Mouse (Mus musculus) MEL-GATA-1-ER (cell line): ENCODE measurements at regions not wholly inside any gene's neighbourhood (a gene's known extent, or its start where the extent isn't known, plus 50 kb on each side); places are given as distances from the start of the nearest gene placed in this dataset.

Experiments used
- DNase-seq: peaks from one replicate; pipeline ENCODE4 v3.0.0-alpha.2; 2012; ENCODE audit warnings: low read depth; ENCODE audit errors: extremely low read depth

DNA sequence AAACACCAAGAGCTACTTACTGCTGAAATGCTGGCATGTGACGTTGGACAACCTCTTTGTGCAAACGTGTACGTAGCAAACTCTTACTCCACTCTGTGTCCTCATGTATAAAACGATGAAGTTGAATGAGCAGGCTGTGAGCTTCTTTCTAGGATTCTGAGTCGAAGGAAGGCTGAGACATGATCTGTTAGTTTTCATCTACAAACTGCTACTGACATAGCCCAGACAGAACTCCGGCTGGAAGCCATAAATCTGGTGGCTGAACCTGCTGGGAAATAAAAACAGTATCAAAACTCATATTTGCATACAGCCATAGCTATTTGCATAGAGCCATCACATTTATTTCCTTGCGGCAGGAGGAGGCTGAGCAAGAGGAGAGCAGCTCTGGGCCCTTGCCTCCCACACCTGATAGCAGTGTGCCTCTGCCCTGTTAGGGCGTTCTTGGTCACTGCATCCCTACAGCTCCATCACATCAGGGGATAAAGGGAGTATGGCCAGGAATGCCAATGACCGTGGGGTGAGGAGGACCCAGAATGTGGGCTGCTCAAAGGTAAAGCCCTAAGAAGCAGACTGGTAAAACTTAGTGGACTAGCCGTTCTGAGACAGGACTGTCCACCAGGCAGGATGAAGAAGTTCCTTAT is 206.8 kb upstream of the Ppp2r3a start:
- DNase-seq = no peak

DNA sequence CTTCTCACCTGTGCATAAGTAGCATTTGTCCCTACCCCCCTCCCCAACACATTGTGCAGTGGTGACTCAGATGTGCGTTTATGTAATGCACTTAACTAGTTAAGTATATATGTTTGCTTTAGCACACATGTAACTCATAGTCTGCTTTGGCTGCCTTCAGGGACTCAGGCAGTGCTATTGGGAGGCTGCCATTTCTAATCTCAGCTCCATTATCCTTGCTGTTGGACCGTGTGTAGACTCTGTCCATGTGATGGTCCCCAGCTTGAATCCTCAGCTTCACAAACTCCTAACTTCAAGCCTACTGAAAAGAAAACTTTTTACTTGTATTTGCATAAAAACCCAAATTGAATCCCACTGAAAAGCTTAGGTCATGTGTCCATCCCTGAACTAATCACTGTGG is 194.7 kb upstream of the Ppp2r3a start:
- DNase-seq = no peak

DNA sequence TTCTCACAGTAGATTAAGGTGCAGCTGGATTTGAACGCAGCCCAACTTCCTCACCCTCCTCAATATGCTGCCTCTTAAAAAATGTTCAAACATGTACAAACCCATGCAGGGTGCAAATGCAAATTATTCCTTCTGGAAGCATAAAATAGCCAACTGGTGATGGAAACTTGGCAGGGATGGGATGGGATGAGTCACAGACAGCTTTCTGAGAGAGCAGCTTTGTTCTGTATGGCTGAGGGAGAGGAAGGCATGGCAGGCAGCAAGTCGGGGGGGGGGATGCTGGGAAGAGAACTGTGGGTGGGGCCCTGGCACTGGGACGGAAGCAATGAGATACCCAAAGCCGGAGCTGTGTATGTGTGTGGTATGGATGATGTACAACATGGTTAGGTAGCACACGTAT is 194.2 kb upstream of the Ppp2r3a start:
- DNase-seq = no peak

DNA sequence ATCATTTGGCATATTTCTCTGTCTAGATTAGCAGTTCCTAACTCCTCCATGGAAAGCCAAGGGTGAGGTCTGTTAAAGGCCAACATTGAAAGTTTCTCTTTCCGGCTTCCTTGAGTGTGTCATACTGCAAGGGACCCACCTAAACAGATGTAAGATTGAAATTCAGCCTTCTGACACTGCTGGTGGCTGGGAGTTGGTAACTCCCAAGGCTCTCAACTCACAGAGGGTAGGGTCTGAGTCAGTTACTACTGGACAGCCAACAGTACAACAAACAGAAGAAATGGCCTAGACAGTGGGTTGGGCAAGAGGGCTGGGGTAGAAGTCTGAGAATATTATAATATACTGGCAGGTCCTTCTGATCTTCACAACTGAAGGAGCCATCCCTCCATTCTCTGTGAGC is 193.7 kb upstream of the Ppp2r3a start:
- no peak for DNase-seq

DNA sequence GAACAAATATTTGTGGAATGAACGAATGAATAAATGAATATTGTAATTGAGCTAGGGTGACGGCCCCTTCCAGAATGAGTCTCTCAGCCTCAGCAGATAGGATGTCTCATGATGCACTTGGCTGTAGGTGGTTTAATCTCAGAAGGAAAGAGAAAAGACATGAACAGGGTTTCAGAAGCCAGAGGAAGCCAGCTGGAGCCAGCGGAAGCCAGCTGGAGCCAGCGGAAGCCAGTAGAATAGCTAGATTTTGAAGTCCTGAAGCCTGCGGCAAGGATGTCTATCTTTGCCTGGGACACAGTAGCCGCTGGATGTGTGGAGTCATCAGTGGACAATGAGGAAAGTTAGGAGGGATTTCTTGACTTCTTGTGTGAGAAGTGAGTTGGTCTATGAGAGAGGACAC is 188.3 kb upstream of the Ppp2r3a start:
- no peak for DNase-seq

DNA sequence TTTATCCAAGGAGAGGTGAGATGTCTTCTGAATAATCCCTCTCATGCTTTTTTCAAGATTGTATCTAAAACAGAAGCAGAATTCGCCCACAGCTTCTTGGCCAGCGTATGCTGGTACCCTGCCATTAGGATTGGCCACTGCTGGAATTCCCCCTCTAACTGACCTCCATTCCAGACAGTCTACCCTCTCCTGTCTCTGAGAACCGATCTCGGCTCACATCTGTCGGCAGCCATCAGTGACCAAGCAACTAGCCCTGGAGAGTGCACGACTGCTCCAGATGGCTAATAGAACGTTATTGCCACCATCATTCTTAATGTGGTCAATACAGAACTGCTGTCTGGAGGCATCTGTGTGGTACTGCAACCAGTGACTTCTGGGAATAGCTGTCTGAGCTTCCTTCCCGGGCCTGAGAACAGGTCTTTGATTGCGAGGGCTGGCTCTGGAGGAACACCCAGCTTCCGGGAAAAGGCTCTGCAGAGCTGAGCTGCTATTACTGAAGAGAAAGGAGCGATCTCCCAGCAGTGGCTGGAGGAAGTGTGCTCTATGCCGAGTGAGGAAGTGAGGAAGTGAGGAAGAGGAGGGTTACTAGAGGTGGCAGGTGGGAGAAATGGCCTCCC is 187.1 kb upstream of the Ppp2r3a start:
- no peak for DNase-seq

DNA sequence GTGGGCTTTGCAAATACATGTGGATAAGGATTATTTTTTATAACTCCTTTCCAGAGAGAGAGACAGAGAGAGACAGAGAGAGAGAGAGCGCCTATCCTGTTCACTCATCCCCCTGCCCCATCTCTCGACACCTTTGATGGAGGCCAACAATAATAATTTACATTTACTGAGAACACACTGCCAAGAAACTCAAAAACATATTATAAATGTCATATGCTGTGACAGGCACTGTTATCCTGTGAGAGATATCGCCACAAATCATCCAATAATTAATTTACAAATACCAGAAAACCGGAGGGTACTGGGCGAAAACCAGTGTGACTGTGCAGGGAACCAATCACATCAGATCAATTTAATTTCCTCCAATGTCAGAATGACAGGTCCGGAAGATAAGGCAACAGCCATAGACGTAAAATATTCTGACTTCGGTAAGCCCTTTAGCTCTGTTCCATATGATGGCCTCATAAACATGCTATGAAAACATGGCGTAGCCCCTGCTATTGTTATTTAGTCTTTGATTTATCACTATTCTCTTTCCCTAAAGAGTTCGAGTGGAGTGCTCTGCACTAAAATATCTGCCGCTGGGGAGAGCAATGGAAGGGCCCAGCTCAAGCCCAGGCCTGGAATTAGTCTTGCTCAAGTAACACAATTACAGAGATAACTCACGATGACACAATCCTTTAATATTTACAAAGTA is 173.5 kb upstream of the Ppp2r3a start:
- no peak for DNase-seq

DNA sequence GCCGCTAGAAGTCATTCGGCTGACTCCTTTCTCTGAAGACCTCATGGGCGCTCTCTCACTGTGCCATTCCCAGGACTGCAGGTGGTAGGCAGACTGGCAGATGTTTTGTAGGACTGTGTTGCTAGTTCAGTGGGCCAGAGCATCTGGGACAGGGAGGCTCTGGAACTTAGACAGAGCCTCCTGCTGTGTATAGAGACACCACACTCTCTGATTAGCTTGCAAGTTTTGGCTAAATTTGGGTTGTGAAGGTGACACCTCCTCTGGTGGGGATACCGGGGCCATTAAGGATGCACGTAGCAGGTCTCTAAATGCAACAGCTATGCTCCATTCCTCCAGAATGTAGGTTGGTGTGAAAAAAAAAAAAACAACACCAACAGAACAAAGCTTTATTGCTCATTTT is 171.4 kb upstream of the Ppp2r3a start:
- no peak for DNase-seq

DNA sequence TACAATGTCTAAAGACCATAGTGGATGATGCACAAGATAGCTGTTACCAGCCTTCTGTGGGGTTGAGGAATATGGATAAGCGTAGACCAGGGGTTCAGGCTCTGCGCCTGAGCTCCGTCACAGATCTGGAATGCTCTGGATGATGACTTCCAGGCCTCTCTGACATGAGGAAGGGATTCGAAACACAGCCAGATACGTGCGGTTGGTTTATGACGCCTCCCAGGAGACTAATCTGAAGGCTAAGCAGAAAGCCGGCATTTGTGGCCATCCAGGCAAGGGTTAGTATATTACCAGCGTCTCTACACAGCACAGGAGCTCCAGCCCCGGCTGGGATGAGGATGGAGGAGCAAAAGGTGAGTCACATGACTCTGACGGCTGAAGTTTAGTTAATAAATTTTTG is 170.4 kb upstream of the Ppp2r3a start:
- no peak for DNase-seq

DNA sequence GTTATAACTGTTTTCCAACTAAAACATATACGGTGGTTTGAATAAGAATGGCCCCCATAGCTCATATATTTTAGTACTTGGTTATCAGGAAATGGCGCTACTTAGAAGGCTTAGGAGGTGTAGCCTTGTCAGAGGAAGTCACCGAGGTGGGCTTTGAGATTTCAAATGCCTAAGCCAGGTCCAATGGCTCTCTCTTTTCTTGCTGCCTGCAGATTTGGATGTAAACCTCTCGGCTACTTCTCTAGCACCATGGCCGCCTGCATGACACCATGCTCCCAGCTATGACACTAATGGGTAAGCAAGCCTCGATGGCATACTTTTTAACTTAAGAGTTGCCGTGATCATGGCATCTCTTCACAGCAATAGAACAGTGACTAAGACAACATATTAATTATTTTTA is 169.5 kb upstream of the Ppp2r3a start:
- DNase-seq = no peak

DNA sequence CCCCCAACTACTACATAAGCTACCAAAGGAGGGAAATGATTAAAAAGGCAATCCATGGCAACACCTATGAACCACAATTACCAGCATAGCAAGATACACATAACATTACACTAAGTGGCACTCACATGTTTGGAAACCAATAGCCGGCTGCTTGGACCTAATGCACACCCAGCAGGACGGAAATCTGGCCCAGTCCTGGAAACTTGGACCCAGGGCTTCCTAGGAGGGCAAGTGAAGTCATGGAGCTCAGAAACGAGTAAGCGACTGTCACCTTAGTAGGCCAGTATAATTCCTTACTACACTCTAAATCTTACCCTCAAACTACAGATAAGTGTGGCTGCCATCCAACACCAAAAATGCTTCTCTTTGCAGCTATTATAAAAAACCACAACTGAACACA is 168.6 kb upstream of the Ppp2r3a start:
- DNase-seq = no peak

DNA sequence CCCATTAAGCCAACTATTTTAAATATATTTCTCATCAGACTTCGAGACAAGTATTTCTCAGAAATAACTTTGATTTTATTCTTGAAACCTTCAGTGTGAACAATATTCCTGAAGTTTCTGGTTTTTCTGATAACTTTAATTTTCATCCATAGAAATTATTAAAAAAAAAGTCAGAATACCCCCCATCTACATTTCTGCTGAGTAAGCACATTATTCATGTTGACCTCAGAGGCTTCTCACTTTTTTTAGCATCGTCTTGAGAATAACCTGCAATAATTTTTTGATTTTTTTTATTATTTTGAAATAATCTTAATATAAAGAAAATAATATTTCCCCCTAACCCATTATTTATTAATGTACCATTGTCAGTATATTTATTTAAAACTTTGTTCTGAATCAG is 166.1 kb upstream of the Ppp2r3a start:
- no peak for DNase-seq

DNA sequence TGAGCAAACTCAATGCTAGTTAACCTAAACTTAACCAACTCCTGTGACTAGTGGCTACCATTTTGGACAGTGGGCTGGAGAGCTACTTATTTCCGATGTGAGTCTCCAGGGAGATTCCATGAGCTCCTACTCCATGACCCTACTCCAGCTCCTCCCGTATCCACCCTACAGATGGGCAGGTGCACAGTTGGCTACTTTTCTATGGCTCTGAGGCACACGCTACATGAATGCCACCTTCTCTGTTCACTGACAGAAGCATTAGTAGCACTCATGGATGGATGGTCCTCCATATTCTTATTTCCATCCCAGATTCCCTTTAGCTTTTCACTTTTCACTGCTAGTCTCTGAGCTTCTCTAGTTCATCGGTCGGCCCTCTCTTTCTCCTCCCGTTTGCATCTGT is 164.7 kb upstream of the Ppp2r3a start:
- no peak for DNase-seq

DNA sequence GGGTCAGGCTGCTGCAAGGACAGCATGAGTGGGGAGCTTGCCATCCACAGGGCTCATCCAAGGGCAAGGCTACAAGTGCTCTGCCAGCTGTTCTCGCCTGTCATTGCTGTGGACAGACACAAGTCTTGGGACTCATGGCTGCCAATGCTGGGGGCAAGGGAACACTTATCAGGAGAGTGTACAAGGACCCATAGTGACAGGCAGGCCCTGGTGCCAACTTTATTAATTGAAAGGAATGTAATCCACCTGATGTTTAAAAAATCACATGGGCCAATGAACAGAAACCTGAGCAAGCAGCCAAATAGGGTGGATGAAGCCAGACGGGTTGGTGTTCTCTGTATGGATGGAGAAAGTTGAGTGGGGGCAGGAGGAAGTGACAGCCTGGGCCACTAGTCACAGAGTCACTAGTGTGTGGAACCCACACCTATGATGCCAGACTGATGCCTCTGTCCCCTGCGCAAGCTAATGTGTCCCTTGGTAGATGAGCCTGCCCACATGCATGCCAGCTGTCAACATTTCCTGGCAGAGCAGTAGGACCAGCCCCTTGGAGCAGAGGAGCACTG is 161.6 kb upstream of the Ppp2r3a start:
- no peak for DNase-seq

DNA sequence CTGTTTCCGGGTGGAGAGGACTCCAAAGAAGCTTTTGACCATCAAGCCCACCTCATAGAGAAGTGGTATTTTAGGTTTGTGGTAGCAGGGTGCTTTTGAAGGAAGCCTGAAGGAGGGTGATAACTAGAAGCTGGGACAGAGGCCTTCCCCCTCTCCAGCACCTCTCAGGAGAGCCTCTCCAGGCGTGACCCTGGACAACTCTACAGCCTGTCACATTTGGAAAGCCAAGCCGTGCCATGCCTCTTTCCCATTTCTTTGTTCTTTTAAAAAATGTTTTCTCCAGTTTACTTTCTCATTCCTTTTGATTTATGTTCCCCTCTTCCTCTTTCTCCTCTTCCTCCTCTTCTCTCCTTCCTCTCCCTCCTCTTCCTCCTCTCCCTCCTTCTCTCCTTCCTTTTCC is 160.4 kb upstream of the Ppp2r3a start:
- DNase-seq = no peak

DNA sequence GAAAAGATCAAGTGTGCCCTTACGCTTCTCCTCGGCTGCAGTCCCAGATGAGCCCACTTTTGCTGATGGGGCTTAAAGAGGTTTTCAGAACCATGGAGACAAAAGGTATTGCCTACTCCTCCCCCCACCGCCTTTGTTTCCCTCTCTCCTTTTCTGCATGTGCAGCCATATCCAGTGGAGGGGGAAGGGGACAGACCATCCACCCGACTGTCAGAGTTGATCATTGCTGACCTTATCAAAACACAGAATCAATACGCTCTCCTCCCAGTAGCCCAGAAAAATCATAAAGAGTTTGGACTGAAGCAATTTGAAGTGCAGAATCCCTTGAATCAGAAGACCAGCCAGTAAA is 159.9 kb upstream of the Ppp2r3a start:
- DNase-seq = no peak

DNA sequence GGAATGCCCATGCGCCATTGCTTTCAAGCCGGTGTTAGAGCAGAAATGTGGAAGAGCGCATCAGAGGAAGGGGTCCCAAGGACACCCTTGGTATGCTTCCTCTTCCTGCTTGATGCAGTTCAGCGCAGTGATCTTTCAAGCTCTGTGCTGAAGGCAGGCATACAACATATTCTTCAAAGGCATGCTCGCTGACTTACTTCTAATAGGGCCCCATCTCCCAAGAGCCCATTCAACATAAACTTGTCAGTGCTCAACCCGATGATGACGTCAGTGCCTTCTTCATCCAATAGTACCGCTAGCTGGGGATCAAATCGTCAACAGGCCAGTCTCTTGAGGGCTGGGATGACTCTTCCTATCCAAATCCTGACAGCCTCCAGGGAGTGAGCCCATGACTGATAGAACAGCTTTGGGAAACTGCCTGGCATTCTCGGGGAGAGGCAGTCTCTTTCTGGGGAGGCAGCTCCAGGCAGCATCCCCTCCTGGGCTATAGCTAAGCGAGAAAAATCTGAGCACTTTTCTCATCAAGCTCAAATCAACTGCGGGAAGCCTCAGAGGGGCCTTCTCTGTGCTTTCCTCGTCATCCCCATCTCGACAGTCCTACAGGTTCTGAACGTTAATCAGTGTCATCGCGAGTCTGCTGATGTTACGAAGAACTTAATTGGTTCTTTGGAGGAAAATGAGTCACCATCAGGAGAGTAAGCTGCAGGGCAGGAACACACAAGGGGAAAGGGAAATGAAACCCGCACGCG is 159.4 kb upstream of the Ppp2r3a start:
- DNase-seq = no peak

DNA sequence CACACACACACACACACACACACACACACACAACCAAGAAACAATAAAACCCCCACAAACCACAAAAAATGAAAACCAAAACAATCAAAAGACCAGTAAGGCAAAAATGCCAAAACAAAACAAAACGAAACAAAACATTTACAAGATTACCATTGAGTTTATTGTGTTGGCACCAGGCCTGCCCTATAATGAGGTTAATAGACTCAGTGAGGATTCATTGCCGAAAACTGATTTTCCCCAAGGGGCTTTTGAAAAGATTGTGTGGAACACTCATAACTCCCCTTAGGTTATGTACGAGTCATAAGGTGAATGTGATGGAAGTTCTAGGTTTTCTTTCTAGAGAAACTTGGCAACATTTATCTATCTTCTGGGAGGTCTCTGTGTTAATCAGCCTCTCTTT is 158.8 kb upstream of the Ppp2r3a start:
- no peak for DNase-seq

DNA sequence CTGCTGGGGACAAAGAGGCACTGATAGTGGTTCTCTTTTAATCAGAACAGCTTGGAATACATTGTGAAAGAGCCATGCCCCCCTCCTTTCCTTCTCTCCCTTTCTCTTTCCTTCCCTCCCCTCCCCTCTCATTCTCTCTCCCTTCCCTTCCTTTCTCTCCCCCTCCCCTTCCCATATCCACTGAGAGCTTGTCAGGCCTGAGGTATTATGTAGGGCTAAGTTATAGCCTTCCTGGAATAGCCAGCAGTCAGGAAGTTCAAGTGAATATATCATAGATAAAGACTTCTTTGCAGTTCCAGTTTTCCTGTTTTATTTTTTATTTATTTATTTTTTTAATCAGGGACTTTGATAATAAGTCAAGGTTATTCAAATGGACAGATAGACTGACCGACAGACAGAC is 156.5 kb upstream of the Ppp2r3a start:
- no peak for DNase-seq

DNA sequence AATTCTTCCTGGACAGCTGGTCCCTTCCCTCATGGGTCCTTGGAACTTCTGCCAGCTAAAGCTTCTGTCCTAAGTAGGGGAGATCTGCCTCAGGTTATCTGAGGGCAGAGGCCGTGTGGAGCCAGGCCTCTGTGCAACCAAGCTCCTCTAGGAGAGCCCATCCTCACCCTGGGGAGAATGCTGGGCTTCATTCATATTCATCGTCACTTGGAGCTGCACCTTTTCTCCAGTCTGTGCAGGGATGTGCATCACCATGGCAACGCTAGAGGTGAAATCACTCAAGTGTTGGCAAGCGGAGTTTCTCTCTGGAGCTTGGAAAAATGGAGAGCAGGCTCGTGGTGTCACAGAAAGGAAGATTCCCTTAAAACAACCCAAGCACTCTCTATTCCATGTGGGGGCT is 155.5 kb upstream of the Ppp2r3a start:
- DNase-seq = no peak

DNA sequence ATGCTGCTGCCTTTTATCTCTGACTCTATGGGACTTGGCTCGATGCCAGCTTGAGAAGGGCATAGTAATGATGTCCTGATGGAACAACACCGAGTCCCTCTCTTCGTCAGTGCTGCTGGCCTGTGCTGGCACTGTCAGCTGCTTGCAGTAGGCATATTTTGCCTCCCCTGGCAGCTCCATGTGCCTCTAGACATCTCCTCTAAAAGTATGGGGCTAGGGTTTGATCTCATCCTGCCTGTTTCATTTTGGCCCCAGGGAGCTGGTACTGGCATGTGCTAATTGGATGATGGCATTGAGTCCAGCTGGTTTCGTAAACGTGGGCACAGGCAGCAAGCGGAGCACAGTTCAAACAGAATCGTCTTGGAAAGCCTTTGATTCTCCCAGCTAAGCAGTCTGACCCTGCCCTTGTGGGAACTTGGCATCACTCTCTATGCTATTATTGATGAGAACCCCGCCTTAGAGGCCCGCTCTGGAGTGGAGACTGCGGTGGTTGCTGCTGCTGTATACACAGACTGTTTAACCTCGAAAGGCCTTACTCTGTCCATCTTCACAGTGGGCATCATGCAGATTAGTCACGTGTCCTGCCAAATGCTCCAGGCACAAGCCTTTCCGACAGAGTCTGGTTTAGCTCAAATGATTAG is 153.0 kb upstream of the Ppp2r3a start:
- no peak for DNase-seq

DNA sequence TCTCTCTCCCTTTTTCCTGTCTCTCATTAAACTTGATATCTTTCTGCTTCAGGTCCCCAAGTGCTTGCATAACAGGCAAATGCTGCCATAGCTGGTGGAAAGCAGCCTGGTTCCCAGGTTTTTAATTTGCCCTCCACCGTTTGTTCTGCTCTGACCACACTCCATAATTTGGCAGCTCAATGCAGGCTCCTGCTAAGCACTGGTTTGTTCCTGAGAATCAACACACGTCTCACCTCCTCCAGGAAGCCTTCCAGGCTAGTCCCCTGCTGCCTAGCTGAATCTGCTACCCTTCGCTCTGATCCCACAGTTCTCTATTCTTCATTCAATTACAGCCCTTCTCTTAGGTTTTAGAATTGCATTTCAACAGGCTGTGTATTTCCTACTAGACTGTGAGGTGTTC is 152.4 kb upstream of the Ppp2r3a start:
- DNase-seq = no peak
